Mouse (Mus musculus) MEL-GATA-1-ER (cell line): ENCODE measurements around the gene Syt2.

Experiments used
- DNase-seq: peaks from one replicate; pipeline ENCODE4 v3.0.0-alpha.2; 2012; ENCODE audit warnings: low read depth; ENCODE audit errors: extremely low read depth

Syt2 gene

DNA sequence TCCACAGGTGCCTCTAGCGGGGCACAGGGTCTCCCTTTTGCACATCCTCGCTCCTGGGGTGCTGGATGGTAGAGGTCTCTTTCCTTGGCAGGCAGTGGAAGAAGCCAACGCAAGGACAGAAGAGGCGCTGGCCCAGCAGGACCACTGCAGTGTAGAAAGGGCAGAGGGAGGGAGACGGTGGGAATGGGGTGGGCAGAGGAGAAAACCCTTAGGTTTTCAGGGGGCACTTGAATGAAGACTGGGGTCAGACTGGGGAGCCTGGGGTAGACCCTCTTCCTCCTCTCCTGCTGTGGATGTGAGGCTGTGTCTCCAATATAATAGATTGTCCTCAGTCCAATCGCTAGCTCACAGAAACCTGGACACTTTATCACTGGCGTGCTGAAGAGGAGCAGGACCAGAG, 1.1 kb downstream of the Syt2 start:
- no peak for DNase-seq

DNA sequence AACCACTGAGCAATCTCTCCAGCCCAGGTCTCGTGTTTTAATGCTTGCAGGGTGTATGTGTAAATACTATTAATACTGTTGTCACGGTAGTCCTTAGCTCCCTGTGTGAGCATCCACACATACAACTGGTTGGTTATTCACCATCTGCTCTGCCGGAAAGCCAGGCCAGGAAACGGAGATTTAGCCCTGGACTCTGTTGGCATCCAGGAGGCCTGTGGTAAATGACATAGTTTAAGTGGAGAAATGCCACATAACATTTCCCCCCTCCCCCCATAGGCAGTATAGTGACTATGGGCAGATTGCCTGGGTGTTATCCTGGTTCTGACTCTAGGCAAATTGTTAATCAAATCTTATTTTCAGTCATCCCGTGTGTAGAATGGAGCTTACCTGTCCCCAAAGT, 4.3 kb downstream of the Syt2 start:
- no peak for DNase-seq

GRCm38 (mm10) chr1:134651268-134651850, 4.9 kb downstream of the Syt2 start:
- DNase-seq, result no peak

DNA sequence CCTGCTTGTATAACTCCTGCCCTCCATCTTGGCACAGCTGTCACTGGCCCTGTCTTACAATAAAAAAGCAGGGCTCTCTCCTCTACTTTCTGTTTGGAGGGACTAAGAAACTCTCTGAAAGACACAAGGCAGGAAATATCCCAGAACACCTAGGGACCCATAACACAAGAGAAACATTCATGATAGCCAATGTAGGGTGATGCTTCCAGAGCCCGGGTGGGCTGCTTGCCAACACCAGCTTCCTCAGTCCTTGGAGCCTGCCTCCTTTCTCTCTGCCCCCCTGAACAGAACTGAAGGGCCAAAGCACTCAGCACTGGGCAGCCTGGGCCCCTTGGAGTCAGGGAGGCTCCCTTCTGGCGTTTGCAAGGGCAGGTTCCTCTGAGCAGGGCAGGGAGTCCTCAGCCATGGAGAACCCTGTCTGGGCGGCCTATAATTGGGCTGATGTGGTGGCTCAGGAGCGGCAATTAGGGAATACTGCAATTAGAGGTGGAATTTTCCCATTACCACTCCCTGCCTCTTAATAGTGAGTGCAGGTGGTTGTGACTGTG, 5.4 kb downstream of the Syt2 start:
- no peak for DNase-seq

GRCm38 (mm10) chr1:134653603-134654257, 7.3 kb downstream of the Syt2 start:
- no peak for DNase-seq

DNA sequence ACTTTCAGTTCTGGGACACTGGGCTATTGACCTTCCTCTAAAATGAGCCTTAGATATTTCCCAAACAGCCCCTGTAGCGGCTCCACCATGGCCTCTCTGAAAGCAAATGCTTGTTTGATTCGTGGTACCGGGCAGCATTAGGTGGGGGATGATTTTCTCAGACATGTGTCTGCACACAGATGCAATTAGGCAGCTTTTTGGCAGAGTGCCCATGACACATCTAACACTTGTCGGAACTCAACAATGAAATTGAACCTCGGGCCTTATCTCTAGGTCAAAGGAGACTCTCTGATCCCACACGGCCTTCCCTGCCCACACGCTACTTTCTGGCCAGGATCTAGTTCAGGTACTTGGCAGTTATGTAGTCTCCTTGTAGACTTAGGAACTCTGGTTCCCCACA, 12.4 kb downstream of the Syt2 start:
- no peak for DNase-seq

DNA sequence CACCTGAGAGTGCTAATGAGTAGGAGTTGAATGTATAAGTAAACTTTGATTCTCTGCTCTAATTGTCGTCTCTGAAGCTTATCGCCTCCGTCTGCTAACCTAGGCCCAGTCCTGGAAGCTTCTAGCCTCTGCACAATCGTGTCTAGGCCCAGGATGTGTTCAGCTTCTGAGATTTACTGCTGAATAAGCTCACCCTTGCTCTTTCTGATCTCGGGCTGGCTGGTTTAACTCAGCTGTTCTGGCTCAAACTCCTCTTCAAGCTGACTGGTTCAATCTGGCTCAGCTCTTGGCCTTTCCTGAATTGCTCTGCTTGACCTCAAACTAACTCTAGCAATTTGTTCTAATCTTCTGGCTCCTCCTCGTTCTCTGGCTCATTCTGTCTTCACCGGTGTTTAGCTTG, 13.7 kb downstream of the Syt2 start:
- DNase-seq, result no peak

DNA sequence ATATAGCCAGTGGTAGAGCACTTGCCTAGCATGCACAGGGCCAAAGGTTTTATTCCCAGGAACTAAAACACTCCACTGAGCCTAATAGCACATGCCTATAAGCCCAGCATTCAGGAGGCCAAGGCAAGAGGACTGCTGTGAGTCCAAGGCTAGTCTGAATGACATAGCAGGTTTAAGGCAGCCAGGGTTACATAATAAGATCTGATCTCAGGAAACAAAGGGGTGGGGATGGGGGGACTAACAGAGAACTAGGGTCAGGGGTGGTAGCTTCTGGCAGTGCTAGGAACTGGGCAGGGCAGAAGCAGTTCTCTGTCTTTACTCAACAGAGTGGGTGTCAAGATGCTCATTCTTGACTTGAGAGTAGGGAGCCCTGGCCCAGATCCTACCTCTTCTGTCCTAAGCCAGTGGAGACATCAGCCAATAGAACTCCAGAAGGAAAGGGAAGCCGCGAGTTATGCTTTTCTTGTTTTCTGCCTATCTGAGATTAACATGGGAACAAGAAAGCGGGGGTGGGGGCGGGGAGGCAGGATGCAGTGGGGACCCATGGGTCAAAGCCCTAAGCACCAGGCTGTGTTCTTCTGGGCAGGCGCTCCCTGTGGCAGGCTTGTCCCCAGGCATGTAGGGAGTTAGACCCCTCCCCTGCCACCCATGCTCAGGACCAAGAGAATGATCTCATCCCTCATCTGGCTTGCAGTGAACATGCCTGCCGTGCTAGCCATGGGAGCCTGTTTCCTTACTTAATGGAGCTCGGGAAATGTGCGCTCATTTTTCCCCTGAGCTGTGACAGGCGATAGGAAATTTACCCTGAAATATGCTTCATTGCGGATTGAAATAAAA, 25.0 kb downstream of the Syt2 start:
- no peak for DNase-seq

DNA sequence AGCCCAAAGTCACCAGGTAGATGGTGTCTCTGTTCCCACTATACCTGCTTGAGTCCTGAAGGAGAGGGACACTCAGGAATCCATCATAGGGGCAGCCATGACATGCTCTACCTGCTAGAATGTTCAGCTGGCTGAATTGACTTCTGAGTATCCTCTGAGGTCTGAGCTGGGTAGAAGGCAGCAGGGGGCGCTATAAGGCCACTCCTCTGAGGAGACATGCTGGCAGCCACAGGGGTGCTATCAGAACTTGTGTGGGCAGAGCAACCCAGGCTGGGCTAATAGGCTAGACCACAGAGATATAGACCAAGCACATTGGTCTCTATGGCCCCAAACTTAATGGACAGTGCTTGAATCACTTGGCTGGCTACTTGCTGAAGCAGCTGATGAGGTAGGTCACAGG, 27.8 kb downstream of the Syt2 start:
- peak; percentile 18 for DNase-seq

DNA sequence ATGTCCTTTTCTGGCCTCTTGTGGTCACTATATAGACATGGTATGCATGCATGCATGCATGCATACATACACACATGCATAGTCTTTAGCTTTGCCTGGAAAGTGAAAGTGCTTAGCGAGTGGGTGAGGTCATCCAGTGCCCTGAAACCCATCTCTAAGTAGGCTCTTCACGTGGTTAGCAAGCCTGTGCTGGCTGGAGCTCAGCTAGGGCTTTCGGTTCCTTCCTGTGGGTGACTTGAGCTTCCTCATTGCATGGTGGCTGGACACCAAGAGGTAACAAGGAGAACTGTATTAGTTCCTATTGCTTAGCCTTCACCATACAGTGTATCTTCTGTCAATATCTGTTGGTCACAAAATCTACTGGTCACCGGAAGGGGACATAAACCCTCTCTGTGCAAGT, 33.0 kb downstream of the Syt2 start:
- no peak for DNase-seq

GRCm38 (mm10) chr1:134680617-134681016, 34.1 kb downstream of the Syt2 start:
- DNase-seq, result no peak

DNA sequence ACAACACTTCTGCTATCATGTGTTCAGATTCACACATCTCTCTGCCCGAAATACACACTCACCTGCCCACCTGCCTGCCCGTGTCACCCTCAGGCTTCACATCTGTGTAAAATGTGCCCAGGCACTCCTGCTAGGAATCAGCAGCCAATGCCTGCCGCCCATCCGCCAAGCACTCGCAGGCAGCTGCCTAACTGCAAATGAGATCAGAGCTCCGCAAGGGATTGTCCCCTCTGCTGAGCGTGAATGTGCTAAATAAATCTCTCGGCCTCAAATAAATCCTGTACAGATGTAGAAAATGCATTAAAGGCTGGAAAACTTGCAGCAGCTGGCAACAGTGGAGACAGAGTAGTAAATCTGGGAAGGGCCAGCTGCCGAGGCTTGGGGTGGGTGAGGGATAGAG, 36.0 kb downstream of the Syt2 start:
- DNase-seq, result no peak

DNA sequence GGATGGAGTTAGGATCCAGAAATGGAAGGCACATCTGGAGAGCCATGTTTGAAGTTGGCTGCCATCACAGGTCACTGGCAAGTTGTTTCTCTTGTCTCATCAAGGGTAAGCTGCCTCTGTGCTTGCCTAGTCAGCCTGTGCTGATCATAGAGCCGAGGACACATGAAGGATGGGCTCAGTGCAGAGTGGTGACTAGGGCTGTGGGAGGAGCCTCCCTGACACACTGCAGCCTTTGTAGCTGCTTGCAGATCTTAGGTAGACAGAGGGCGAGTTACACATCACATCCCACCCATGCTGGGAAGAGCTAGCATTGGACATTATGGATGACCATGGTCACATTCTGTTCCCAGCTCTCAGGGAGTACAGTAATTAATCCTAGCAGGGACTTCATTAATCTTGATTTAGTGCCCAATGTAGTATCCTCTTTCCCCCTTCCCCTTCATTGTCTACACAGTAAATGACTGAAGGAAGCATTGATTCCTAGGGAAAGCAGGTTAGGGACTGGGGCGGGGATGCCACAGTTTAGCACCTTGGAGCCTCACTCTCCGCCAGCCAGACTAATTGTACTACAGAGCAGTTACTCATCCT, 40.5 kb downstream of the Syt2 start:
- DNase-seq, result no peak

- no peak for DNase-seq
These were observed 49.8 kb downstream of the Syt2 start for GRCm38 (mm10) chr1:134696302-134696701.

- no peak for DNase-seq
These were observed 50.6 kb downstream of the Syt2 start for GRCm38 (mm10) chr1:134697073-134697472.

DNA sequence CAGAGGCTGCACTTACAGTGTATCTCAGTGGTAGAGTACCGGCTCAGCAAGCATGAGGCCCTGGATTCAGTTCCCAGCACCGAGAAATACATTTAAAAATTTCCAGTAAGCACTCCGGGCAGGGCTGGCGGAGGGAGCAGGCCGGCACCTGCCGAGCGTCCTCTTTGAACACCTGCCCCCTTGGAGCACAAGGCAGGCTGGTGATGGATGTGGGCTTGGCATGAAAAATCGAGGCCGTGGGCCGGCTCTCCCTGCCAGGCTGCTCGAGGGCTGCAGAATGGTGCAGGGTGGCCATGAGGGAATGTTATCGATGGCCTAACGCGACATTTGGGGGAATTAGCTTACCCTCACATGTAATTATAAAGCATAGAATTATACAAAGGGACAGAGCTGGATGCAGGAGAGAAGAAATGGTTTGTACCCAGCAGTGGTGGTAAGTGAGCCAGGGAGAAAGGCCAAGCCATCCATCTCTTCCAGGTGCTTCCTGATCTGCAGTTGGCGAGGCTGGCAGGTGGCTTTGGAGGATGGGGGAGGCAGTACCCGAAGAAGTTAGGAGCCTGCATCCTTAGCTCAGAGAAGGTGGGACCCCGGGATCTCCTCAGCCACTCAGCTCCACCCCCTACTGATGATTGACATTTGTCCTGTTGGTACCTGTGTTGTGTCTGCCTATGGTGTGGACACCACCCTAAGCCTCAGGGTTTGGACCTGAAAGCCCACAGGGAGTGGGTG, 51.2 kb downstream of the Syt2 start:
- DNase-seq, result no peak

GRCm38 (mm10) chr1:134698486-134698885, 52.0 kb downstream of the Syt2 start:
- no peak for DNase-seq

GRCm38 (mm10) chr1:134699390-134699789, 52.9 kb downstream of the Syt2 start:
- DNase-seq, result no peak

DNA sequence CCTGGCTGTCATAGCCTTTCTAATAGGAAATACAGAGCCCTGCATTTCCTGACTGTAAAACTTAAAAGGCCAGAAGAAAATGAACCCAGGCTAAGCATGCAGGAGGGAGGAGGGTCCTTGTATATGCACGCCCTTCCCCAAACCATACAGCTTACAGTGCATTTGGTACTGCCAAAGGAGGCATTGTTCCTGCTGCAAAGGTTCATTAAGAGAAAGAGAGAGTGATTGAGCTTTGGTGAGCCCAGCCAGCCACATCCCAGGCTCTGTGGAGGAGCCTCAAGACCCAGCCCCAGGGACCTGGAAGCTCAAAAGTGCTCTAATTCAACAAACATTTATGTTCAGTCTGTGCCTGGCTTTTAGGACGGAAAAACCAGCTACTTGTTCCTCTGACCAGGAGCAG, 53.7 kb downstream of the Syt2 start:
- no peak for DNase-seq

DNA sequence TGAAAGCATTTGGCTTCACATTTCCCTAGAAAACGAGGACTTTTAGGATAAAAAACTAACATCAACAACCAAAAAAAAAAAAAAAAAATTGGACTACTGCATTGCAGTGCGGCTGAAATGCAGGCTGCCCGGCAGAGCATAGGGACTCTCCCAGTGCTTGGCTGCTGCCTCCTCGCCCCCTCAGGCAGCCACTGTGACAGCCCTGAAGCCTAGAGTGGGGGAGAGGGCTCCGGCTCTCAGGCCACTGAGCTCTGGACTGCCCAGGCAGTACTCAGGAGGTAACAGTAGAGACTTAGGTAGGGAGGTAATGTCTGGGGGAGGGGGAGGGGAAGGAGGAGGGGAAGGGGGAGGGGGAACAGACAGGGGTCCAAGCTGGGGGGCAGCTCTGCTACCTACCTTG, 54.2 kb downstream of the Syt2 start:
- no peak for DNase-seq

DNA sequence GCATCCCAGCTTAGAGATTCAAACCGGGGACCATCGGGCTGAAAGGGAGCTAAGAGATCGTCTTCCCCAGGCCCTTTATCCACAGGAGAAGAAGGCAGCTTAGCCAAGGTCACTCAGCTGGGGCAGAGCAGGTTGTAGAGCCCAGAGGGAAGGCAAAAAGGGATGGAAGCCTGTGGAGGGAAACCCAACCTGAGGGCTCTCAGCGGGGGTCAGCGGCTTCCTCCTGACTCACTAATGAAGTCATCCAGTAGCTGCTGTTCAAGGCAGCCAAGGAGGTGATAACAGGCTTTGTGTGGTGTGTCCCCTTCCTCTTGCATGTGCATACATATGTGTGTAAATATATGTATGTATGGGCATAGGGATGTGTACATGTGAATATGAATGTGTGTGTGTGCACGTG, 54.7 kb downstream of the Syt2 start:
- no peak for DNase-seq
